Mouse (Mus musculus): Measurements from ENCODE around the gene Cldn18.

Gene Cldn18

DNA sequence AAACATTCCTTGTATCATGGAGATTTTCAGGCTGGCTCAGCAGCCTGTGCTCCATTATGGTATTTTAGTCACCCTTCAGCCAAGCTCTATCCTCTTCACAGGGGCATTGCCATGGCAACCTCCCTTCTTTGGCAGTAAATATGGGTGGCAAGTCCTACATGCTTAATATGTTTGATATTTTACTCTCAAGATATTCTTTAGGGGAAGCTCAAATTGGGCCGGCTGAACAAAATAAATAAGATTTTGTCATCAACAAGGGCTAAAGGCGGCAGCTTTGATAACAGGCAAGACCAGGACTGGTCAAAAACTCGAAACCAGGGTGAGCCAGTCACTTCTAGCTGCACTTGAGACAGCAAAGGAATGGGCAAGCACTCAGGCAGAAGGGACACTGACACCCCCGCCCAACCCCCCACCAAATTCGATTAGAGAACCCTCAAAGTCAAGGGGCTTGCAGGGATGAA is 32.0 kb downstream of the Cldn18 start:
- in situ Hi-C loops (cut with MboI, MseI), result no loop called here

DNA sequence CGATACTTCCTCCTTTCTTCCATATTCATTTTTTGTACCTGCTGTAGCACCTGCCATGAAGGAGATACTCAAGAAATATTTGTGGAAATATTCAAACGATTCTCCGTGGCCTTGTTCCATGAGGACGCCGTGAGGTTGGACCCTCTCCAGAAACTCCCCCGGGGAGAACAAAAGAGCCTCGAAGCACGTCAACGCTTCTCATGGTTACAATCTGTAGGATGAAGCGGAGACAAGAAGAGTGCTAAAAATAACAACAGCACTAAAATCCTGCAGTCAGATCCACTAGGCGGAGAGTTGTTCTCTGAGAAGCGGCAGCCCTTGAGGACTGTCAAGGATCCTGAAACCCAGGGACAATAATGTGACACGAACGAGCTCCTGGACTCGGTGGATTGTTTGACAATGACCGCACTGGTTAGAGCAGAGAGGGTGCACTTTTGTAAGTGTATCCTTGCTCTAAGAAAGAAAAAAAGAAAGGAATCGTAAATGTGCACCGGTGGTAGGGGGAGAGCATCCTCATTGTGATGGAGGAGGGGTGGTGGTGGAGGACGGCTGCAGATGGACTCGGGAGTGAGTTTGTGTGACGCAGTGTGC is 35.0 kb downstream of the Cldn18 start:
- in situ Hi-C loops (cut with MboI, MseI), result no loop called here

DNA sequence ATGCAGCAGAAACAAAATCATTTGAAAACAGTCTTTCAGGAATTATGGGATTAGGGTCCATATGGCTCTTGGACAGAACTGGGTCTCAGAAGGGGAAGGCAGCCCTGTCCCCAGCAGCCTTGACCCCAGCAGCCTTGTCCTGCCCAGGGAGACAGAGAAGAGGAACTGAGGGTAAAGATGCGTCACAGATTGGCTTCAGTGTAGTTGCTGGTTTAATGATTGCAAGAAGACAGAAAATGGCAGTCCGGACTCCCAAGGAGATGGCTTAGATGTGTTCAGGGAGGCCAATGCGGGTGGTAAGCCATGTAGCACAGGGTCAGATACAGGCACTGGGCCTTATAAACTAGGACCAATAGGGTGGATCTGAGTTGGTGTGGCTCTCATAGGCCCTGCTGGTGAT is 41.4 kb downstream of the Cldn18 start:
- in situ Hi-C loops (cut with MboI, MseI), result no loop called here

DNA sequence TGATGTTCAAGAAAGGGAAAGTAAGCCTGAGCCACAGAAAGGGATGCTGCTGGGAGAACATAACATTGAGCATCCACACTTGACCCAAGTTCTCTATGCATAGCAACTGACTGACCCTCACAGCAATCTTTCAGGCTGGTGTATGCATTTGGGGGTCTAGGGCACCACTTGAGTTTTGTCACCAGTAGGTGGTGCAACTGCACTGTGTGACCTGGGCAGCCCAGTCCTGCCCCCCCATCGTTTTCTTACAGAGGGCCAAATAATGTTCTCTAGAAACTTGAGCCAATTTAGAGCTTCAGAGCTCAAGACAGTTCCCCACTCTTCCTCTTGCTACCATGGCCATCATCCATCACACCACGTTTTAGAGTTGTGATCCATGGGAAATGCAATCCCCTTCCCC is 45.5 kb downstream of the Cldn18 start:
- in situ Hi-C loops (cut with MboI, MseI), result no loop called here

DNA sequence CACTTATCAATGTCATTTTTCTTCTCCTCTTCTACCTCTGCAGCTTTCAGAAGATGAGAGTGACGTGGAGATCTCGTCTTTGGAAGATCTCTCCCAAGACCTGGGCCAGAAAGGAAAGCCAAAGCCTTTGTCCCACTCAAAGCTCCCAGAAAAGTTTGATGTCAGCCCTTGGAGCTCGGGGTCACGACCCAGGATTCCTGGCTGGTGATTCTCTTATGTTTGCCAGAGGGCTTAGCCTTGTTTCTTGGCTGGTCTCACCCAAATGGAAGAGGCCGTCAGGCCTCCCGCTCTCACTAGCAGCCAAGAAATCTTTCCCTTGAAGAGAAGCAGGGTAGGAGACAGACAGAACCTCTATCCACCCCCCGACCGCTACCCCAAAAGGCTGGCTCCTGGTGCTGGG is 49.5 kb downstream of the Cldn18 start:
- in situ Hi-C loops (cut with MboI, MseI), result no loop called here

DNA sequence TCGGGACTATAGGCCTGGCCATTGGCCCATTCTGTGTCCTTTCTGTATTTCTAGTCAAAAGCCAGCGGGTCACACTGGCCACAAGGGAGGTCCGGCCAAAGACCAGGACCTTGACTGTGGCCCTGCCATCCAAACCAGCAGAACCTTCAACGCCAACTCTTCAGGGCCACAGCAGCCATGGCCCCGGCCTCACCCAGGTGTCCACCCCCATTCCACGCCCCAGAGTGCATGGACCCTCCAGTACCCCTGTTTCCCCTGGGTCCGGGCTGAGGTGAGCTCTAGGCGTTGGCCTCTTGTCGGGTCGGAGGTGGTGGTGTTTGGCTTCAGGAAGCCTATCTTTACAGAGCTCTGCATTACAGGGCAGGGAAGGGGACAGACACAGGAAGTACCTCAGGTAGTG is 54.2 kb downstream of the Cldn18 start:
- in situ Hi-C loops (cut with MboI, MseI), result loop anchor here (5.0 kb wide), 1 partner anchor 191 kb away; no protein-coding TSS in a partner anchor

DNA sequence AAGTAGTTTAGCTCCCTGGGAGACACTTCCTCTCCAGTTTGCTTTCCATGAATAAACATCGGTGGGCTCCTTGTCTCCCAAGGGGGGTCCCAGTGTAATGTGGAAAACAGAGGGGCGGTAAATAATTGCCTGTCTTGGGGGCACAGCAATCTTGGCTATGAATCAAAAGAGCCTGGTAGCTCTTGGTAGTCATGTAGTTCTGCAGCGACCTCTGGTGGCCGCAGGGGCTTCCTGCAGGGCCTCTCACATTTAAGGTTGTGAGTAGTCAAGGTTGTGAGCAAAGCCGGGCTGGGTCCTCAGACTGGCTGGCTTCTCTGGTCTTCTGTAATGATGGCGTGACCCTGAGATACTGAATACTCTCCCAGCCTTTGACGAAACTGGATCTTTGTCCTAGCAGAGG is 54.7 kb downstream of the Cldn18 start:
- in situ Hi-C loops (cut with MboI, MseI), result loop anchor here (5.0 kb wide), 1 partner anchor 190 kb away; no protein-coding TSS in a partner anchor

DNA sequence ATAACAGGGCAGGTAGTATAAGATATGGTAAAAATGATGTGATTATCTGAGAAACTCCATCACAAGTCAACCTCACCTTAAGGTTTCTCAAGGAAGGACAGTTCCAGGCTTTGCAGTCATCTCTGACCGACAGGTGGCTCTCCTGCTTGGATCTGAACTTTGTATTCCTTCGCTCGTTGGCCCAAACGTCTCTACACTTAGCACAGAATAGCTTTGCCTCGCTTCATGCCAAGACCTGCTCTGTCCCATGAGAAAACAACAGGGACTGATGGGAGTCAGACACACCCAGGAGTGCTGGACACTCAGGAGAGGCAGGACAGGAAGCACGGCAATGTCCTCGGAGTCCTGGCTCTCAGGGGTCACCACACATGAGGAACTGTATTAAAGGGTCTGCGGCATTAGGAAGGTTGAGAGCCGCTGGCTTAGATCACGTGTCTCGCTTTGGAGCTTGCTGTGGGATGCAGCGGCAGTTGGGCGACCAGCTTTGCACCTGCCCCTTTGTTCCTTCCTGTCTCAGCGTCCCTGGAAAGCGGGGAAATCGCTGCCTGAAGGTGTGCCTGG is 55.4 kb downstream of the Cldn18 start:
- in situ Hi-C loops (cut with MboI, MseI), result loop anchor here (5.0 kb wide), 1 partner anchor 189 kb away; no protein-coding TSS in a partner anchor

DNA sequence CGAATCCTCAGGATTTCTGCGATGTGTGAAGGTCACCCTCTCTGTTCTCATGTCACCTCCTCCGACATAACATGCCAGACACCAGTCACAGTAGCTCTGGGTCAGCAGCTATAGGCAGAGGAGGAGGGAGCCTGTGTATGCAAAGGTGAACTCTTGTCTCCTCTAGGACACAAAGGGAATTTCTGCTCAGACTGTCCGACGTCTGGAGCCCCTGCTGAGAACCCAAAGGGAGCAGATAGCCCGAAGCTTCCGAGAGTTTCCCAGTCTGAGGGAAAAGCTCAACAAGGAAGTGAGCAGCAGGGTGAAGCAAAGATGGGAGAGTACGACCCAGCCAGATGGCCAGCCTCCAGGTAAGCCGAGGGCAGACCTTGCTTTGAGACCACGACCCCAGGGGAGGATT is 56.3 kb downstream of the Cldn18 start:
- in situ Hi-C loops (cut with MboI, MseI), result loop anchor here (5.0 kb wide), 1 partner anchor 188 kb away; no protein-coding TSS in a partner anchor

DNA sequence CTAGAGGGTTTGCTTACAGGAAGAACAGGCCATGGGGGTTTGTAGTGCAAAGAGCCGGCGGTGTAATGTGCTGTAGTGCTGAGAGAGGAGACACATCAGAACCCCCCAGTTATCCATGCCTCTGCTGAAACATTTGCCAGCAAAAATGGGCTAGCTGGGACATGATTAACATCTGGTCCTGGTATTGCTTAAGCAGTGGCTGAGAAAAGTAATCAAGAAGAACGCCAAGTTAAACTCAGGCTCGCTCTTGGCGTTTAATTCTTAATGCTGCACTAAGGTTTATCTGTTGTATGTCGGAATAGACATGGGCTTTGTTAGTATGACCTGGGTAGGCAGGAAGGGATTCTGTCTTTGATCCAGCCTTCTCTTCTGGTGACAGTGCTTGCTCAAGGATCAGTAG is 71.0 kb downstream of the Cldn18 start:
- in situ Hi-C loops (cut with MboI, MseI), result no loop called here

DNA sequence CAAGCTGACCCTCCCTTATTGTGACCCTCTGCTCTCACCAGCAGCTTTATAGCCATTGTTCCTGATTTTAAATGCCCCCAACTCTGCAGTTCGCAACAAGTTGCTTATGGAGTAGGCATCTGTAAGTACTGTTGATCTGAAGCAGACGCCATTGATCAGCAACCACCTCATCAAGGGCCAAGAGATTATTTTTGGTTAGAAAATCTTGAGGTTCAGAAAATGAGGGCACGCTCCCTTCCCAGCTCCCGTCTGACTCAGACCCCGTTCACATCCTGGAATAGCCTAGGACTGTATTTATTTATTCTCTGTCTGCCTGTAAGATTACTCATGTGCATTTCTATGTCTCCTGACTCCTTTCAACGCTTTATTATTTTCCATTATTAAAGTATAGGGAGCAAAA is 71.7 kb downstream of the Cldn18 start:
- in situ Hi-C loops (cut with MboI, MseI), result no loop called here

DNA sequence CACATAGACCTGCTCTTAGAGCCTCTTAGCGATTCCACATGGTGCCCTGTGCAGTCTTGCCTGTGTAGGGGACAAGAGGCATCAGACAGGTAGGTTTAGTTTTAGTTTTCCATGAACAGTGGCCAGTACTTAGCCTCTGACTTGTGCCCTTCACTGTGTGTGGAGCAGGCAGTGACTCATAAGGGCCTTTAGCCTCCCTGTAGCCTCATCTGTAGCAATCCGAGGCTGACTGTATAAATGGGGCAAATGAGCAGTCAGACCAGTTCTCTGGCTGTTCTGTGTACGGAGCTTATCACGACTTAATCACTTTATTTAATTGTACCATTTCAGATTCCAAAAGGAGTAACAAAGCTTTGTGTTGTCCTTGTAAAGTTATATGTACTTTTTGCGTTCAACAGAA is 77.1 kb downstream of the Cldn18 start:
- in situ Hi-C loops (cut with MboI, MseI), result no loop called here

Data from regulatory T cell (primary cell).